Comparison of ENCODE assay signal across 7 mouse cellular contexts in genomic region chr2:59611831-59612732, GRCm38 (mm10). TPM values are rescaled to one million over a fixed set of nuclear protein-coding genes. Genes with fewer than 3 reads are reported as not detected.
DNase-seq lines count a peak whose midpoint lies in the region; ATAC-seq lines count a peak whose summit lies in the region.

Gene Tanc1 (plus strand): TSS chr2:59612042.

- H3K36me3 ChIP-seq in limb, embryonic 11.5 days (ENCODE audit: control insufficient read depth, insufficient read depth, low read length) = no peaks in the 10 kb centered on the region
- H3K36me3 ChIP-seq in midbrain, embryonic 12.5 days = no peaks in the 10 kb centered on the region

- DNase-seq in adrenal gland, postnatal 14 days = peak; percentile 95
- DNase-seq in embryo, embryonic 9.5 days (ENCODE audit: extremely low spot score) = peak; percentile 87
- peak; percentile 99 for DNase-seq in heart, adult 11 months
- DNase-seq in kidney, adult 11 months = peak; percentile 90
- DNase-seq in limb, embryonic 11.5 days (ENCODE audit: low spot score) = peak; percentile 91
- DNase-seq in spleen, adult 12 weeks (ENCODE audit: low spot score) = peak; percentile 22

- peak within 1 kb of the TSS; percentile 99 for H3K27ac ChIP-seq in limb, embryonic 11.5 days (replicated peaks; ENCODE audit: low read depth, low read length)
- H3K27ac ChIP-seq in midbrain, embryonic 12.5 days (replicated peaks) = peak within 1 kb of the TSS; percentile 50; the same call in 1 of the 2 replicates

- peaks cover 47% of the 10 kb centered on the region for H3K4me1 ChIP-seq in limb, embryonic 11.5 days (ENCODE audit: control insufficient read depth, insufficient read depth, low read length)
- peaks cover 29% of the 10 kb centered on the region for H3K4me1 ChIP-seq in midbrain, embryonic 12.5 days

- ATAC-seq in limb, embryonic 11.5 days (ENCODE audit: insufficient number of reproducible peaks, low FRiP score, low TSS enrichment, low read depth) = peak; percentile 89
- peak; percentile 92 for ATAC-seq in midbrain, embryonic 12.5 days (ENCODE audit: low FRiP score, low read depth)

- H3K4me2 ChIP-seq in limb, embryonic 11.5 days (ENCODE audit: low read depth, severe bottlenecking) = peak within 1 kb of the TSS; percentile 67
- H3K4me2 ChIP-seq in midbrain, embryonic 12.5 days (replicated peaks) = peak within 1 kb of the TSS; percentile 93

- under 1% methylated on average over 99 of the region's 99 CpGs for WGBS in limb, embryonic 11.5 days
- under 1% methylated on average over 96 of the region's 99 CpGs for WGBS in midbrain, embryonic 12.5 days

- H3K27me3 ChIP-seq in limb, embryonic 11.5 days (ENCODE audit: control insufficient read depth, insufficient read depth, low read length) = no peaks in the 10 kb centered on the region
- H3K27me3 ChIP-seq in midbrain, embryonic 12.5 days = peaks cover 34% of the 10 kb centered on the region

- H3K9me3 ChIP-seq in limb, embryonic 11.5 days (ENCODE audit: control insufficient read depth, low read length) = no peaks in the 10 kb centered on the region
- no peaks in the 10 kb centered on the region for H3K9me3 ChIP-seq in midbrain, embryonic 12.5 days

- H3K4me3 ChIP-seq in limb, embryonic 11.5 days (ENCODE audit: low read depth, low read length) = peak within 1 kb of the TSS; percentile 92
- peak within 1 kb of the TSS; percentile 76 for H3K4me3 ChIP-seq in midbrain, embryonic 12.5 days

- peak within 1 kb of the TSS; percentile 97 for H3K9ac ChIP-seq in limb, embryonic 11.5 days (ENCODE audit: low read length)
- H3K9ac ChIP-seq in midbrain, embryonic 12.5 days (replicated peaks) = peak within 1 kb of the TSS; percentile 70

RNA-seq across cellular contexts. Expression of gene Tanc1, which starts in this region (rescaled TPM):
- 19.9 and 24.9 TPM in 2 replicates for total RNA-seq in adrenal gland, postnatal 14 days (2021)
- polyA plus RNA-seq in limb, embryonic 11.5 days (2014; fragmentation: Nextera tagmentation; extraction: Ambion mirVana) = 51.6 and 62.5 TPM in 2 replicates
- 10.2 and 10.8 TPM in 2 replicates for polyA plus RNA-seq in midbrain, embryonic 12.5 days (2016; fragmentation: Nextera tagmentation; extraction: Ambion mirVana)

Comparison
In these comparisons a context has a peak if more than half of its experiments do, and no peak if none do; other contexts are left out.
1. Peak in every context shown above with its lines: DNase-seq, ATAC-seq, H3K4me3 ChIP-seq and H3K27ac ChIP-seq.
2. DNase-seq: peak in every context shown above with its lines; median percentile 99 in heart, adult 11 months; 95 in adrenal gland, postnatal 14 days; 91 in limb, embryonic 11.5 days; 90 in kidney, adult 11 months; 87 in embryo, embryonic 9.5 days; 22 in spleen, adult 12 weeks.